ENCODE assay signal across 12 mouse cellular contexts in genomic region chr8:120441637-120442036, GRCm38 (mm10).
DNase-seq lines count a peak whose midpoint lies in the region; ATAC-seq and TF ChIP-seq lines count a peak whose summit lies in the region.
"Had no signal": no experiment of that assay in that cellular context is flagged by ENCODE, and none has a peak within 500 bp of the region (broad histone marks: within the 10 kb centered on the region; RNA-seq: fewer than 3 reads in every experiment).

No protein-coding gene starts in this region.

- no peak for TF ChIP-seq EP300 in stomach, postnatal 0 days (optimal IDR thresholded peaks at IDR 0.05)

- H3K27me3 ChIP-seq in kidney, embryonic 15.5 days: peaks cover 12% of the 10 kb centered on the region; the same call in 1 of the 2 replicates
- peaks cover 11% of the 10 kb centered on the region; the same call in 1 of the 2 replicates for H3K27me3 ChIP-seq in midbrain, embryonic 13.5 days
- no peaks in the 10 kb centered on the region for H3K27me3 ChIP-seq in midbrain, embryonic 15.5 days (replicated peaks)
- peaks cover 56% of the 10 kb centered on the region for H3K27me3 ChIP-seq in liver, embryonic 12.5 days (replicated peaks)
- H3K27me3 ChIP-seq in stomach, postnatal 0 days (ENCODE audit: control insufficient read depth, insufficient read depth, low read length): no peaks in the 10 kb centered on the region
- H3K27me3 ChIP-seq: heart, embryonic 15.5 days had no signal

- no peak overlapping the region for H3K4me3 ChIP-seq in kidney, embryonic 15.5 days (replicated peaks)
- H3K4me3 ChIP-seq in midbrain, embryonic 13.5 days (replicated peaks): no peak overlapping the region
- no peak overlapping the region for H3K4me3 ChIP-seq in midbrain, embryonic 15.5 days
- no peak overlapping the region for H3K4me3 ChIP-seq in liver, embryonic 12.5 days
- no peak overlapping the region for H3K4me3 ChIP-seq in stomach, postnatal 0 days (ENCODE audit: low read depth, low read length)
- H3K4me3 ChIP-seq: embryonic facial prominence, embryonic 13.5 days; heart, embryonic 15.5 days; myocyte had no signal

- no peak overlapping the region for H3K9ac ChIP-seq in kidney, embryonic 15.5 days
- 0 out of 2 replicates have a peak overlapping the region, but pooled peaks have one; percentile 16 for H3K9ac ChIP-seq in midbrain, embryonic 13.5 days (replicated peaks)
- H3K9ac ChIP-seq in midbrain, embryonic 15.5 days: no peak overlapping the region
- H3K9ac ChIP-seq in liver, embryonic 12.5 days: no peak overlapping the region
- no peak overlapping the region for H3K9ac ChIP-seq in stomach, postnatal 0 days (ENCODE audit: low read length)
- H3K9ac ChIP-seq: embryonic facial prominence, embryonic 13.5 days; heart, embryonic 15.5 days had no signal

- peaks cover 79% of the 10 kb centered on the region for H3K4me1 ChIP-seq in kidney, embryonic 15.5 days
- H3K4me1 ChIP-seq in midbrain, embryonic 13.5 days (replicated peaks): peaks cover 67% of the 10 kb centered on the region
- peaks cover 52% of the 10 kb centered on the region for H3K4me1 ChIP-seq in midbrain, embryonic 15.5 days
- H3K4me1 ChIP-seq in liver, embryonic 12.5 days: peaks cover 56% of the 10 kb centered on the region
- H3K4me1 ChIP-seq in stomach, postnatal 0 days (replicated peaks; ENCODE audit: control insufficient read depth, insufficient read depth): peaks cover 9% of the 10 kb centered on the region

- no peak overlapping the region for H3K27ac ChIP-seq in kidney, embryonic 15.5 days
- no peak overlapping the region for H3K27ac ChIP-seq in midbrain, embryonic 13.5 days
- H3K27ac ChIP-seq in midbrain, embryonic 15.5 days: no peak overlapping the region
- H3K27ac ChIP-seq in liver, embryonic 12.5 days: no peak overlapping the region; the same call in 1 of the 2 replicates
- H3K27ac ChIP-seq in stomach, postnatal 0 days (replicated peaks): 0 out of 2 replicates have a peak overlapping the region, but pooled peaks have one; percentile 30
- H3K27ac ChIP-seq: embryonic facial prominence, embryonic 13.5 days; heart, embryonic 15.5 days had no signal

- TF ChIP-seq CTCF in stomach, postnatal 0 days (IDR thresholded peaks at IDR 0.05; ENCODE audit: low read depth): no peak

- no peaks in the 10 kb centered on the region for H3K36me3 ChIP-seq in kidney, embryonic 15.5 days
- H3K36me3 ChIP-seq in midbrain, embryonic 13.5 days: no peaks in the 10 kb centered on the region
- H3K36me3 ChIP-seq in midbrain, embryonic 15.5 days (replicated peaks): no peaks in the 10 kb centered on the region
- H3K36me3 ChIP-seq in liver, embryonic 12.5 days: no peaks in the 10 kb centered on the region
- no peaks in the 10 kb centered on the region for H3K36me3 ChIP-seq in stomach, postnatal 0 days (ENCODE audit: control insufficient read depth, insufficient read depth, low read length)
- H3K36me3 ChIP-seq: embryonic facial prominence, embryonic 13.5 days; heart, embryonic 15.5 days had no signal

- WGBS in kidney, embryonic 15.5 days: 69% methylated on average over 6 of the region's 6 CpGs
- WGBS in midbrain, embryonic 13.5 days: 84% methylated on average over 6 of the region's 6 CpGs
- WGBS in midbrain, embryonic 15.5 days: 71% methylated on average over 6 of the region's 6 CpGs
- 47% methylated on average over 6 of the region's 6 CpGs for WGBS in liver, embryonic 12.5 days (ENCODE audit: insufficient replicate concordance)
- 69% methylated on average over 6 of the region's 6 CpGs for WGBS in stomach, postnatal 0 days

- no peak overlapping the region for H3K4me2 ChIP-seq in kidney, embryonic 15.5 days
- H3K4me2 ChIP-seq in midbrain, embryonic 13.5 days (replicated peaks): no peak overlapping the region
- no peak overlapping the region for H3K4me2 ChIP-seq in midbrain, embryonic 15.5 days
- no peak overlapping the region for H3K4me2 ChIP-seq in liver, embryonic 12.5 days
- H3K4me2 ChIP-seq in stomach, postnatal 0 days (replicated peaks; ENCODE audit: low read depth): no peak overlapping the region
- H3K4me2 ChIP-seq: embryonic facial prominence, embryonic 13.5 days; heart, embryonic 15.5 days had no signal

- H3K9me3 ChIP-seq in kidney, embryonic 15.5 days (replicated peaks): no peaks in the 10 kb centered on the region
- no peaks in the 10 kb centered on the region for H3K9me3 ChIP-seq in midbrain, embryonic 13.5 days
- no peaks in the 10 kb centered on the region for H3K9me3 ChIP-seq in midbrain, embryonic 15.5 days
- no peaks in the 10 kb centered on the region for H3K9me3 ChIP-seq in liver, embryonic 12.5 days (replicated peaks)
- H3K9me3 ChIP-seq in stomach, postnatal 0 days (ENCODE audit: control insufficient read depth, low read length): no peaks in the 10 kb centered on the region
- H3K9me3 ChIP-seq: embryonic facial prominence, embryonic 13.5 days; heart, embryonic 15.5 days had no signal

- no peak for ATAC-seq in kidney, embryonic 15.5 days (replicated peaks; ENCODE audit: low FRiP score)
- ATAC-seq in midbrain, embryonic 13.5 days: no peak
- no peak for ATAC-seq in midbrain, embryonic 15.5 days (replicated peaks)
- 0 out of 2 replicates have a peak, but pooled peaks have one; percentile 10 for ATAC-seq in liver, embryonic 12.5 days
- peak; percentile 13; the same call in 1 of the 2 replicates for ATAC-seq in stomach, postnatal 0 days (ENCODE audit: low FRiP score, low TSS enrichment)
- no peak for ATAC-seq in megakaryocyte progenitor cell, adult 5-6 weeks (replicated peaks; ENCODE audit: poor library complexity)
- ATAC-seq: CD4-positive, CD25-positive, alpha-beta regulatory T cell, adult 4 months had no signal

- DNase-seq in kidney, adult 11 months: peak; percentile 74
- no peak for DNase-seq in stomach, postnatal 0 days (ENCODE audit: low spot score)
- DNase-seq in cerebellum, adult 9-11 months: no peak

Comparison
In these comparisons a context has a peak if more than half of its experiments do, and no peak if none do; other contexts are left out.
1. ATAC-seq: peak in liver, embryonic 12.5 days (single experiment) and stomach, postnatal 0 days (single experiment); none in kidney, embryonic 15.5 days (single experiment), midbrain, embryonic 13.5 days (single experiment), midbrain, embryonic 15.5 days (single experiment) and megakaryocyte progenitor cell, adult 5-6 weeks (single experiment).